In genomic region chr2:31299266-31299665, GRCm38 (mm10) we compare ENCODE assay signal across 9 mouse cellular contexts. TPM values are rescaled to one million over a fixed set of nuclear protein-coding genes. Genes with fewer than 3 reads are reported as not detected.
A peak's percentile ranks its signal among the peaks of the same experiment; 100 is the strongest.
DNase-seq lines count a peak whose midpoint lies in the region; ATAC-seq and TF ChIP-seq lines count a peak whose summit lies in the region.
"Had no signal": no experiment of that assay in that cellular context is flagged by ENCODE, and none has a peak within 500 bp of the region (broad histone marks: within the 10 kb centered on the region; RNA-seq: fewer than 3 reads in every experiment).

No protein-coding gene starts in this region.

- TF ChIP-seq CTCF in G1E (IDR thresholded peaks at IDR 0.05; ENCODE audit: low read depth, low read length): peak; percentile 75

- H3K9me3 ChIP-seq in hindbrain, embryonic 10.5 days: no peaks in the 10 kb centered on the region
- no peaks in the 10 kb centered on the region for H3K9me3 ChIP-seq in hindbrain, embryonic 13.5 days
- no peaks in the 10 kb centered on the region for H3K9me3 ChIP-seq in G1E (replicated peaks)
- H3K9me3 ChIP-seq in limb, embryonic 10.5 days (replicated peaks): no peaks in the 10 kb centered on the region
- no peaks in the 10 kb centered on the region for H3K9me3 ChIP-seq in neural tube, embryonic 15.5 days (replicated peaks)

- DNase-seq in hindbrain, embryonic 10.5 days (ENCODE audit: low spot score): peak; percentile 40
- peak; percentile 15 for DNase-seq in G1E (ENCODE audit: low spot score)
- peak; percentile 61 for DNase-seq in embryo, embryonic 9.5 days (ENCODE audit: extremely low spot score)
- DNase-seq in limb, embryonic 10.5 days (ENCODE audit: low spot score): no peak
- no peak for DNase-seq in gastrocnemius, postnatal 4 days (ENCODE audit: low spot score in 2 of 2)
- DNase-seq in left cerebral cortex, postnatal 36 days (ENCODE audit: low spot score in 2 of 2): no peak

- no peak overlapping the region for H3K9ac ChIP-seq in hindbrain, embryonic 13.5 days
- H3K9ac ChIP-seq in neural tube, embryonic 15.5 days (replicated peaks): no peak overlapping the region

- H3K36me3 ChIP-seq in hindbrain, embryonic 10.5 days: no peaks in the 10 kb centered on the region
- H3K36me3 ChIP-seq in hindbrain, embryonic 13.5 days: peaks cover 10% of the 10 kb centered on the region
- no peaks in the 10 kb centered on the region for H3K36me3 ChIP-seq in G1E (replicated peaks)
- 0 out of 2 replicates have a peak, but pooled peaks cover 3% of the 10 kb centered on the region for H3K36me3 ChIP-seq in limb, embryonic 10.5 days
- peaks cover 2% of the 10 kb centered on the region; the same call in 1 of the 2 replicates for H3K36me3 ChIP-seq in neural tube, embryonic 15.5 days

- no peaks in the 10 kb centered on the region for H3K27me3 ChIP-seq in hindbrain, embryonic 10.5 days (ENCODE audit: insufficient read depth, poor library complexity, severe bottlenecking)
- H3K27me3 ChIP-seq in hindbrain, embryonic 13.5 days: no peaks in the 10 kb centered on the region
- peaks cover 13% of the 10 kb centered on the region for H3K27me3 ChIP-seq in G1E (ENCODE audit: insufficient read depth, low read length)
- H3K27me3 ChIP-seq in limb, embryonic 10.5 days (ENCODE audit: low read depth, poor library complexity, severe bottlenecking): no peaks in the 10 kb centered on the region
- H3K27me3 ChIP-seq in neural tube, embryonic 15.5 days (replicated peaks): no peaks in the 10 kb centered on the region

- intact Hi-C loops in left cerebral cortex, postnatal 36 days (cut with DNase I): no loop called here

- no peak for ATAC-seq in hindbrain, embryonic 13.5 days (ENCODE audit: low FRiP score)
- no peak for ATAC-seq in G1E (ENCODE audit: extremely low read depth, insufficient number of reproducible peaks, low FRiP score, poor library complexity, severe bottlenecking)
- no peak for ATAC-seq in neural tube, embryonic 15.5 days (ENCODE audit: low FRiP score)

- H3K4me1 ChIP-seq in hindbrain, embryonic 10.5 days (replicated peaks): peaks cover 19% of the 10 kb centered on the region
- H3K4me1 ChIP-seq in hindbrain, embryonic 13.5 days (replicated peaks): peaks cover 6% of the 10 kb centered on the region
- no peaks in the 10 kb centered on the region for H3K4me1 ChIP-seq in G1E (ENCODE audit: insufficient read depth, low read depth, low read length)
- peaks cover 20% of the 10 kb centered on the region for H3K4me1 ChIP-seq in limb, embryonic 10.5 days
- H3K4me1 ChIP-seq in neural tube, embryonic 15.5 days: peaks cover 17% of the 10 kb centered on the region; the same call in 1 of the 2 replicates

- peak overlapping the region; percentile 8; the same call in 1 of the 2 replicates for H3K27ac ChIP-seq in hindbrain, embryonic 10.5 days
- H3K27ac ChIP-seq in hindbrain, embryonic 13.5 days: no peak overlapping the region
- H3K27ac ChIP-seq in limb, embryonic 10.5 days: no peak overlapping the region; the same call in 1 of the 2 replicates
- no peak overlapping the region for H3K27ac ChIP-seq in neural tube, embryonic 15.5 days (replicated peaks)
- H3K27ac ChIP-seq: macrophage had no signal

- H3K4me3 ChIP-seq in hindbrain, embryonic 10.5 days: no peak overlapping the region
- H3K4me3 ChIP-seq in hindbrain, embryonic 13.5 days: no peak overlapping the region
- no peak overlapping the region for H3K4me3 ChIP-seq in G1E (ENCODE audit: low read depth, low read length)
- 0 out of 2 replicates have a peak overlapping the region, but pooled peaks have one; percentile 54 for H3K4me3 ChIP-seq in limb, embryonic 10.5 days
- H3K4me3 ChIP-seq in neural tube, embryonic 15.5 days (replicated peaks): no peak overlapping the region

- H3K4me2 ChIP-seq in hindbrain, embryonic 13.5 days: no peak overlapping the region
- peak overlapping the region; percentile 64; the same call in 1 of the 2 replicates for H3K4me2 ChIP-seq in neural tube, embryonic 15.5 days

- WGBS in hindbrain, embryonic 10.5 days: 26% methylated on average over 4 of the region's 4 CpGs
- 16% methylated on average over 4 of the region's 4 CpGs for WGBS in hindbrain, embryonic 13.5 days
- 34% methylated on average over 4 of the region's 4 CpGs for WGBS in limb, embryonic 10.5 days
- WGBS in neural tube, embryonic 15.5 days: 23% methylated on average over 4 of the region's 4 CpGs

RNA-seq across cellular contexts. Expression of gene Hmcn2, which starts 14.9 kb away (rescaled TPM):
- polyA plus RNA-seq in hindbrain, embryonic 10.5 days (2016; fragmentation: Nextera tagmentation; extraction: Ambion mirVana): 0.21 TPM in 1 of 2 replicates, not detected in the other
- polyA plus RNA-seq in hindbrain, embryonic 13.5 days (2015; fragmentation: Nextera tagmentation; extraction: Ambion mirVana): 0.12 and 0.19 TPM in 2 replicates
- not detected in 2 replicates for total RNA-seq in G1E (2014; fragmentation: Nextera tagmentation)
- total RNA-seq in G1E (2017): 0.06 and 0.16 TPM in 2 replicates
- polyA plus RNA-seq in G1E (2012): 0.03 TPM in 1 of 2 replicates, not detected in the other
- polyA plus RNA-seq in limb, embryonic 10.5 days (2016; fragmentation: Nextera tagmentation; extraction: Ambion mirVana): 0.19 TPM in 1 of 2 replicates, not detected in the other
- polyA plus RNA-seq in neural tube, embryonic 15.5 days (2015; fragmentation: Nextera tagmentation; extraction: Ambion mirVana): 0.44 and 0.51 TPM in 2 replicates
- 10 to 100 TPM; 45.3 to 47.6 TPM for total RNA-seq in gastrocnemius, postnatal 4 days (2021)
- under 1 TPM; 0.54 TPM for total RNA-seq in left cerebral cortex, postnatal 36 days (2021)
- polyA plus RNA-seq: macrophage had no signal

RNA-seq across cellular contexts. Expression of gene Ncs1, which starts 53.6 kb away (rescaled TPM):
- polyA plus RNA-seq in hindbrain, embryonic 10.5 days (2016; fragmentation: Nextera tagmentation; extraction: Ambion mirVana): 49.7 and 65.9 TPM in 2 replicates
- polyA plus RNA-seq in hindbrain, embryonic 13.5 days (2015; fragmentation: Nextera tagmentation; extraction: Ambion mirVana): 144 and 150 TPM in 2 replicates
- total RNA-seq in G1E (2014; fragmentation: Nextera tagmentation) (not detected in 2 replicates), G1E (2017) (0.05 TPM in 1 of 2 replicates, not detected in the other)
- not detected in 2 replicates for polyA plus RNA-seq in G1E (2012)
- 57.5 and 62.0 TPM in 2 replicates for polyA plus RNA-seq in limb, embryonic 10.5 days (2016; fragmentation: Nextera tagmentation; extraction: Ambion mirVana)
- polyA plus RNA-seq in neural tube, embryonic 15.5 days (2015; fragmentation: Nextera tagmentation; extraction: Ambion mirVana): 145 and 179 TPM in 2 replicates
- total RNA-seq in gastrocnemius, postnatal 4 days (2021): 10 to 100 TPM; 28.9 to 34.5 TPM
- 100 to 1,000 TPM; 210 to 221 TPM for total RNA-seq in left cerebral cortex, postnatal 36 days (2021)

Comparison
In these comparisons a context has a peak if more than half of its experiments do, and no peak if none do; other contexts are left out.
1. DNase-seq: peak in hindbrain, embryonic 10.5 days (single experiment), G1E (single experiment) and embryo, embryonic 9.5 days (single experiment); none in limb, embryonic 10.5 days (single experiment), gastrocnemius, postnatal 4 days (0 of 2) and left cerebral cortex, postnatal 36 days (0 of 2).
2. RNA of gene Ncs1, which starts 53.6 kb away (polyA plus RNA-seq): 145 to 179 TPM in neural tube, embryonic 15.5 days, 144 to 150 TPM in hindbrain, embryonic 13.5 days, 49.7 to 65.9 TPM in hindbrain, embryonic 10.5 days and 57.5 to 62.0 TPM in limb, embryonic 10.5 days; not detected in G1E; every median in the first group is over 10 times any median in the second.